Mouse (Mus musculus) midbrain, embryonic 10.5 days (tissue): ENCODE measurements around the gene Olfr523. TPM values are rescaled to one million over a fixed set of nuclear protein-coding genes. Genes with fewer than 3 reads are reported as not detected.
"Not testable (repeated sequence)": the region's sequence is repeated elsewhere in the genome, so short reads cannot be mapped to it uniquely, and the experiment has no call there.

Experiments used
- DNase-seq: peaks from one replicate; pipeline ENCODE4 v3.0.0-alpha.2; 2017; ENCODE audit warnings: low spot score
- H3K27ac ChIP-seq: fragments of 300-500 bp; sonication (generic); replicated peaks from 2 replicates; pipeline ENCODE4 v1.5.1; 2016; ENCODE audit warnings: mild to moderate bottlenecking
- H3K27me3 ChIP-seq: fragments of 300-500 bp; sonication (generic); 2 replicates; pipeline ENCODE4 v1.6.1; 2016; ENCODE audit warnings: low read depth, mild to moderate bottlenecking; ENCODE audit not compliant: poor library complexity, severe bottlenecking
- H3K36me3 ChIP-seq: fragments of 300-500 bp; sonication (generic); 2 replicates; pipeline ENCODE4 v1.6.1; 2016; ENCODE audit warnings: mild to moderate bottlenecking, moderate library complexity
- H3K4me1 ChIP-seq: fragments of 300-500 bp; sonication (generic); 2 replicates; pipeline ENCODE4 v1.6.1; 2016
- H3K4me3 ChIP-seq: fragments of 300-500 bp; sonication (generic); 2 replicates; pipeline ENCODE4 v1.5.1; 2016; ENCODE audit warnings: mild to moderate bottlenecking, moderate library complexity
- H3K9me3 ChIP-seq: fragments of 300-500 bp; sonication (generic); replicated peaks from 2 replicates; pipeline ENCODE4 v1.6.1; 2016; ENCODE audit warnings: mild to moderate bottlenecking
- WGBS: fragments of 180-500 bp; shearing (Covaris S2); methylation state at CpG from one replicate; pipeline ENCODE4 v1.1.7; 2016; 5-methylcytosine and 5-hydroxymethylcytosine counted together
- polyA plus RNA-seq: library from polyadenylated mRNA; unstranded; fragments of >200 nt; fragmentation: Nextera tagmentation; extraction: Ambion mirVana; gene quantifications from 2 replicates; pipeline ENCODE4 v1.2.1, GENCODE M21; 2016

Gene Olfr523
- polyA plus RNA-seq = not detected in 2 replicates

DNA sequence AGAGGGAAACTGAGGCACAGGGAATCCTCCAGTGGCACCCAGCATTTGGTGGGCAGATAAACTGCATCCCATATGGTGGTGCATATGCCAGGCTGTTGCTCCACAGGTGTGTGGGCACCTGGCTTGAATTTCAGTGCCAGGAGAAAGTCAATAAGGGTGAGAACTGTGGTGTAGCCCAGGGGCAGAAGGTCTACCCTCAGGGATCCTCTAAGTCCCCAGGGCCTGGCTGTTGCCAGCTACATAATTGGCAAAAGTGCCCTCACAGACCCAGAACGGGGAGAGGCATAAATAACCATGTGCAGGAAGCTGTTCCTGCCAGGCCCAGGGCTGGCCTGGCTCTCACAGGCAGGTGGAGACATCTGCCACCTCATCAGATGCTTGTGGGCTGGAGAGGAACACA is at the start of gene Olfr523:
Gene Olfr523, plus strand, starts transcription at position 282 of the 400 bp plus-strand sequence.
- no peak for DNase-seq

GRCm38 (mm10) chr7:140124382-140124781 is 48.6 kb upstream of the Olfr523 start:
- no peaks in the 10 kb centered on the region for H3K27me3 ChIP-seq
- WGBS = 91% methylated on average over 1 of the region's 1 CpGs

More for the DNA sequence above, at the start of gene Olfr523:
- no peaks in the 10 kb centered on the region for H3K4me1 ChIP-seq
- 75% methylated on average over 1 of the region's 1 CpGs for WGBS
- no peak within 1 kb of the TSS for H3K27ac ChIP-seq
- H3K27me3 ChIP-seq = no peaks in the 10 kb centered on the region
- H3K36me3 ChIP-seq = no peaks in the 10 kb centered on the region
- H3K9me3 ChIP-seq = no peaks in the 10 kb centered on the region
- H3K4me3 ChIP-seq = no peak within 1 kb of the TSS

DNA sequence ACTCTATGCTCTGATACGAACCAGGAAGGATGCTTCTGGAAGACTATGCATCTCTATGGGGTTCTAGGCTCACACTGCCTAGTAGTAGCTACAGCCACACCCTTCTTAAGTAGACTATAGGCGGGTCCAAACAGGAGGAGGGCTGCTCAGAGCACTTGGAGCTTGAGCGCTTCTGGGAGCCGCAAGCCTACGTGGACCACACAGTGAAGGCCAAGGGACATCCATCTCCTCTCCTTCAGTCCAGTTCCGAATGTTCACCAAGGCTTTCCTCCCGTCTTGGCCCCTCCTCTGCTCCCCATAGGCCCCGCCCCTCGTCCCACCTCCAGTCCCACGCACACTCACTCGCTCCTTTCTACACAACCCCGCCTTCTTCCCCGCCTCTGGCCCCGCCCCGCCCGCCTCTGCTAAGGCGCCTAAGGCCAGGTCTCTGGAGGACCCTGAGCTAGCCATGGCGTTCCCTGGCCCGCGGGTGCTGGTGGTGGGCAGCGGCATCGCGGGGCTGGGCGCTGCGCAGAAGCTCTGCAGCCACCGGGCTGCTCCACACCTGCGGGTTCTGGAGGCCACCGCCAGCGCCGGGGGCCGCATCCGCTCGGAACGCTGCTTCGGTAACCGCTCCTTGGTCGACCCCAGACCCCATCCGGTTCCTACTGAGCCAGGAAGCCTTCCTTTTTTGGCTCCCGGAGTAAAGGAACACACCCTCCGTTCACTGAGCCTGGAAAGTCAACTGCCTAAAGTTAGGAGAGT is 47.6 kb upstream of the Olfr523 start:
- 2% methylated on average over 40 of the region's 40 CpGs for WGBS
- no peaks in the 10 kb centered on the region for H3K9me3 ChIP-seq
- DNase-seq = peak; percentile 95
- H3K36me3 ChIP-seq = peaks cover 13% of the 10 kb centered on the region
- peak overlapping the region; percentile 71 for H3K4me3 ChIP-seq
- peaks cover 18% of the 10 kb centered on the region for H3K4me1 ChIP-seq
- H3K27ac ChIP-seq = peak overlapping the region; percentile 85
- no peaks in the 10 kb centered on the region for H3K27me3 ChIP-seq

More at GRCm38 (mm10) chr7:140124382-140124781, 48.6 kb upstream of the Olfr523 start:
- 0 out of 2 replicates have a peak, but pooled peaks cover 4% of the 10 kb centered on the region for H3K36me3 ChIP-seq
- H3K27ac ChIP-seq = no peak overlapping the region
- no peaks in the 10 kb centered on the region for H3K9me3 ChIP-seq
- no peak for DNase-seq
- H3K4me1 ChIP-seq = peaks cover 18% of the 10 kb centered on the region
- H3K4me3 ChIP-seq = no peak overlapping the region

- peak overlapping the region; percentile 85 for H3K27ac ChIP-seq
These were observed 47.0 kb upstream of the Olfr523 start for GRCm38 (mm10) chr7:140126022-140126350.

GRCm38 (mm10) chr7:140126934-140127333 is 46.1 kb upstream of the Olfr523 start:
- Histone ChIP-seq H3K4me3 (0 out of 2 replicates have a peak overlapping the region, but pooled peaks have one; percentile 21), H3K36me3 (peaks cover 17% of the 10 kb centered on the region), H3K9me3 (no peaks in the 10 kb centered on the region), H3K27me3 (no peaks in the 10 kb centered on the region), H3K27ac (no peak overlapping the region), H3K4me1 (peaks cover 18% of the 10 kb centered on the region)
- no peak for DNase-seq
- WGBS = 84% methylated on average over 3 of the region's 3 CpGs

More at GRCm38 (mm10) chr7:140126022-140126350, 47.0 kb upstream of the Olfr523 start:
- 10% methylated on average over 5 of the region's 5 CpGs for WGBS
- no peak for DNase-seq
- Histone ChIP-seq H3K9me3 (no peaks in the 10 kb centered on the region), H3K27me3 (no peaks in the 10 kb centered on the region), H3K36me3 (peaks cover 17% of the 10 kb centered on the region), H3K4me3 (peak overlapping the region; percentile 71), H3K4me1 (peaks cover 18% of the 10 kb centered on the region)

DNA sequence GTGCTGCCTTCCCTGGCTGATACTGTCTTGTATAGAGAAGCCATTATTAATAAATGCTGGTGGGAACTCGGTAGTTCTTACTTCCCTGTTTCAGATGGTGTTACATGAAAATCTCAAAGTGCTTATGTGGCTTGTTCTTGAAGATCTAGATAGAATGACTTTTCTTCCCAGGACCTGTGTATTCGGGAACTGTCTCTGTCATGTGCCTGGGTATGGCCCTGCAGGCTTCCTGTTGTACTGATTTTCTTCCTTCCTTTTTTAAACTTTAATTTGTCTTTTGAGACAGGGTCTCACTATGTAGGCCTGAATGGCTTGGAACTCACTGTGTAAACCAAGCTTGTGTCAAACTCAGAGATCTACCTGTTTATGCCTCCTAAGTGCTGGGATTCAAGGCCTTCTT is 45.1 kb upstream of the Olfr523 start:
- no peak overlapping the region for H3K27ac ChIP-seq
- peaks cover 18% of the 10 kb centered on the region for H3K4me1 ChIP-seq
- no peak for DNase-seq
- no peak overlapping the region for H3K4me3 ChIP-seq
- H3K36me3 ChIP-seq = peaks cover 17% of the 10 kb centered on the region
- no peaks in the 10 kb centered on the region for H3K27me3 ChIP-seq
- no peaks in the 10 kb centered on the region for H3K9me3 ChIP-seq
- WGBS = 92% methylated on average over 2 of the region's 2 CpGs

DNA sequence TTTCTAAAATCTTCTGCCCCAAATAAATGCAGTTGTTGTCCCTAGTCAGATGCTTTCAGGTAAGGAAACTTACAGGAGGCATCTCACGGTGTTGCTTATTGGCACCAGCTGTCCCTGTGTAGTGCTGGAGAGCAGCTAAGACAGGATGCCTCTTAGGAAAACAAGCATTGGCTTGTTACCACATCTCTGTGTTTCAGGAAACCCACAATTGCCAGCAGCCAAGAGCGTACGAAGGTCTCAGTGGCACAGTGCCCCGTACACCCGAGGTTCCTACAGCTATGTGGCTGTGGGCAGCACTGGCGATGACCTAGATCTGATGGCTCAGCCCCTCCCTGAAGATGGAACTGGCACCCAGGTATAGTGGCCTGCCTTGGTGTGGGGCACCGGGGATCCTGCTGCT is 40.8 kb upstream of the Olfr523 start:
- not testable (repeated sequence) for H3K4me3 ChIP-seq, H3K27ac ChIP-seq, H3K9me3 ChIP-seq, H3K4me1 ChIP-seq, H3K27me3 ChIP-seq, DNase-seq
- H3K36me3 ChIP-seq = peaks cover 17% of the 10 kb centered on the region
- 93% methylated on average over 7 of the region's 7 CpGs for WGBS

GRCm38 (mm10) chr7:140134033-140134432 is 39.0 kb upstream of the Olfr523 start:
- not testable (repeated sequence) for H3K27ac ChIP-seq
- 94% methylated on average over 7 of the region's 7 CpGs for WGBS

DNA sequence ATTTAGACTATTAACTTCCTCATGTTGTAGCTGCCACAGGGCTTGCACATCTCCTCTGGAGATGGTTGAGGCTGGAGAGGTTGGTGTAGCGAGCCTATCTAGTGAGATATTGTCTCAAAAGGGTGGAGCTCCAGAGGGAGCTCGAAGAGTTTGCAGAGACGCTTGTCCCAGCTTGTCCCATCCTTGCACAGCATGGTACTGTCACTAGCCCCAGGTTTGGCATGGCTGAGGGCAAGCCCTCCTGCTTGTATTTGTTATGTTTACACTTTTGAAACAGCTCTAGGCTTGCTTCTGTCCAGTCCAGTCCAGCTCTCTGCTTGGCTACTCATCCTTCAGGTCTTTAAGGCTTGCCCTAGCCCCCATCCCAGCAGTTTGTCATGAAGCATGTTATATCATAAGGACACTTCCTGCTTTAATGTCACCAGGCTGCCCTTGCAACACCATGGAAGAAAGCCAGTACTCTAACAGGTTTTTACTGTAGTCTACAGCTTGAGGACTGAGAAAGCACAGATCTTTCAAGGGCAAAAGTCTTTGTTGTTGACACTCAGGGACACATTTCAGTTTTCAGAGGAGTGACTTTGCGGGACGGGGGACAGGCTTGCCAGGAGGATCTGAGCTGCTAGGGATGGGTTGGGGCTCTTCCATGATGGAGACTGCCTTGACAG is 37.8 kb upstream of the Olfr523 start:
- Histone ChIP-seq H3K4me1 (peaks cover 15% of the 10 kb centered on the region), H3K27me3 (no peaks in the 10 kb centered on the region), H3K9me3 (no peaks in the 10 kb centered on the region), H3K36me3 (peaks cover 5% of the 10 kb centered on the region; the same call in 1 of the 2 replicates), H3K27ac (no peak overlapping the region), H3K4me3 (no peak overlapping the region)
- no peak for DNase-seq
- WGBS = 89% methylated on average over 5 of the region's 5 CpGs

More at GRCm38 (mm10) chr7:140134033-140134432, 39.0 kb upstream of the Olfr523 start:
- H3K36me3 ChIP-seq = peaks cover 17% of the 10 kb centered on the region
- peaks cover 15% of the 10 kb centered on the region for H3K4me1 ChIP-seq
- not testable (repeated sequence) for H3K9me3 ChIP-seq, DNase-seq, H3K27me3 ChIP-seq, H3K4me3 ChIP-seq

DNA sequence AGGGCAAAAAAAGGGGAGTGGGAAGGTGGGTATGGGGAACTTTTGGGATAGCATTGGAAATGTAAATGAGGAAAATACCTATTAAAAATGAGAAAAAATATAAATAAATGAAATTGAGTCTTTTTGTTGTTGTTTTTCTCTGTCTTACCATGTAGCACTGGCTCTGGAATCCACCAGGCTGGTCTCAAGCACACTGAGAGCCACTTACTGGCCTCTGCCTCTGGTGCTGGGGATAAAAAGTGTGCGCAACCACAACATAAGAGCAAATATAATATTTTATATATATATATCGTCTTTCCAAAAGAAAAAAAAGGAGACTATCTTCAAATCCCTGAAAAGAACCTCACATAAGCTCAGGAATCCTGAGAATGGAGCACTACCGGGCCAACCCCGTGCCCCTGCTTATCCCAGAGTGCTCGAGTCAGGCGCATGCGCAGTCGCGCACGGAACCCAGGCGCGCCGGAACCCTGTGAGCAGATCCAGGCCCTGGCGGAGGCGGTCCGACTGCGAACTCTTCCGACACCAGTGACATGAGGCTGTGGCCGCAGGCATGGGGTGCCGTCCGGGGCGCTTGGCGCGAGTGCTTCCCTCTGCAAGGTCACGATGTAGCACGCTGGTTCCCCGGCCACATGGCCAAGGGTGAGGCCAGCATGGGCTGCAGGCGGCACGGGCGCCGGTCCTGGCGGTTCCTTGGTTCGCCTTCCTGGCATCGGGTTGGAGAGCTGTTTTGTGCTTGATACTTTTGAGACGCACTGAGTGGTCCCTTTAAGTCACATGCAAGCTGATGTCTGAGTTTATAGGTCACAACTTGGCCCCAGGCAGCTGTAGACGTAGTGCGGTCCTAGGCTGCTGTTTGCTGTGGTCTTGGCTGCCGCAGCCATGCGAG is 35.6 kb upstream of the Olfr523 start, which contains the start of gene Mtg1:
Gene Mtg1, plus strand, starts transcription at position 430 of the 886 bp plus-strand sequence.
- DNase-seq = peak; percentile 96
- Histone ChIP-seq H3K27me3 (no peaks in the 10 kb centered on the region), H3K4me1 (peaks cover 15% of the 10 kb centered on the region), H3K9me3 (no peaks in the 10 kb centered on the region), H3K27ac (peak within 1 kb of the TSS; percentile 93), H3K4me3 (peak within 1 kb of the TSS; percentile 90), H3K36me3 (no peaks in the 10 kb centered on the region)
- WGBS = 1% methylated on average over 39 of the region's 39 CpGs

- no peaks in the 10 kb centered on the region for H3K36me3 ChIP-seq
- WGBS = 2% methylated on average over 8 of the region's 8 CpGs
- H3K4me1 ChIP-seq = peaks cover 15% of the 10 kb centered on the region
- DNase-seq = no peak
- H3K27me3 ChIP-seq = no peaks in the 10 kb centered on the region
- peak overlapping the region; percentile 93 for H3K27ac ChIP-seq
- H3K4me3 ChIP-seq = peak overlapping the region; percentile 90
- H3K9me3 ChIP-seq = no peaks in the 10 kb centered on the region
These were observed 35.1 kb upstream of the Olfr523 start for GRCm38 (mm10) chr7:140138021-140138310.

DNA sequence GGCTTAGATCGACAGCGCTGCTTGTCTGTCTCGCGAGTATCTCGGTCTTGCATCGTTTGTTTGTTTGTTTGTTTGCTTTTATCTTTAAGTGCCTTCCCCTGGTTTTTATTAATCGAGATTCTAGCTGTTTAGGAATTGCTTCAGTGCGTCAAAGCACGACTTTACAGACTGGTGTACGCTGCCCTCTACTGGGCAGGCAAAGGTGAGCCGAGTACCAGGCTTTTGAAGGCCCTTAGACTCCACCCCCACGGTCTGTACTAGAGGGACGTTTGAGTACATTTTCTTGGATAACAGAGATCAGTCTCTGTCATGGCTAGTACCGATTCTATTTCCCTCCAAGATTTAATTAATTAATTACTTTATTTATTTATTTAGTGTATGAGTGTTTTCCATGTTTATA is 31.7 kb upstream of the Olfr523 start:
- H3K36me3 ChIP-seq = no peaks in the 10 kb centered on the region
- whole genome bisulfite sequencing = 8% methylated on average over 14 of the region's 14 CpGs
- no peaks in the 10 kb centered on the region for H3K27me3 ChIP-seq
- no peak overlapping the region for H3K4me3 ChIP-seq
- H3K27ac ChIP-seq = no peak overlapping the region
- DNase-seq = peak; percentile 45
- H3K9me3 ChIP-seq = no peaks in the 10 kb centered on the region
- H3K4me1 ChIP-seq = peaks cover 15% of the 10 kb centered on the region
